Mouse (Mus musculus) bone marrow macrophage, adult 2 months (primary cell): Measurements from ENCODE around the gene Fam83c.

Experiments
- CTCF ChIP-seq: IDR thresholded peaks from 2 replicates; pipeline ENCODE4 v1.5.1; 2012; ENCODE audit warnings: low read depth, mild to moderate bottlenecking, low read length, moderate library complexity
- POLR2A ChIP-seq: IDR thresholded peaks from 2 replicates; pipeline ENCODE4 v1.6.1; 2012; ENCODE audit warnings: mild to moderate bottlenecking, low read depth, low read length, borderline replicate concordance

GRCm38 (mm10) chr2:155860102-155860501, 25.4 kb upstream of the Fam83c start:
- TF ChIP-seq CTCF (no peak), POLR2A (no peak)
